Mouse (Mus musculus) limb, embryonic 11.5 days (tissue): Measurements from ENCODE around the gene Wiz. TPM values are rescaled to one million over a fixed set of nuclear protein-coding genes. Genes with fewer than 3 reads are reported as not detected.

Experiments
- ATAC-seq: fragments of 200-750 bp; cut with Nextera tagmentation; 2 replicates; pipeline ENCODE4 v1.8.0; 2017; ENCODE audit warnings: low read depth; ENCODE audit not compliant: insufficient number of reproducible peaks, low FRiP score, low TSS enrichment
- DNase-seq: peaks from one replicate; pipeline ENCODE4 v3.0.0-alpha.2; 2015; ENCODE audit warnings: low spot score
- H3K27ac ChIP-seq: fragments of 300-500 bp; sonication (generic); replicated peaks from 2 replicates; pipeline ENCODE4 v1.5.1; 2014; ENCODE audit warnings: low read depth, mild to moderate bottlenecking, low read length
- H3K27me3 ChIP-seq: fragments of 300-500 bp; sonication (generic); 2 replicates; pipeline ENCODE4 v1.6.1; 2014; ENCODE audit warnings: mild to moderate bottlenecking, low read length, mixed read lengths; ENCODE audit not compliant: control insufficient read depth, insufficient read depth
- H3K36me3 ChIP-seq: fragments of 300-500 bp; sonication (generic); 2 replicates; pipeline ENCODE4 v1.6.1; 2014; ENCODE audit warnings: mild to moderate bottlenecking, low read length, moderate library complexity, mixed read lengths; ENCODE audit not compliant: control insufficient read depth, insufficient read depth
- H3K4me1 ChIP-seq: fragments of 300-500 bp; sonication (generic); 2 replicates; pipeline ENCODE4 v1.6.1; 2014; ENCODE audit warnings: low read length, mixed read lengths; ENCODE audit not compliant: control insufficient read depth, insufficient read depth
- H3K4me2 ChIP-seq: fragments of 300-500 bp; sonication (generic); 2 replicates; pipeline ENCODE4 v1.6.1; 2014; ENCODE audit warnings: low read depth, mild to moderate bottlenecking, moderate library complexity; ENCODE audit not compliant: severe bottlenecking
- H3K4me3 ChIP-seq: fragments of 300-500 bp; sonication (generic); 2 replicates; pipeline ENCODE4 v1.5.1; 2014; ENCODE audit warnings: low read depth, low read length
- H3K9ac ChIP-seq: fragments of 300-500 bp; sonication (generic); 2 replicates; pipeline ENCODE4 v1.6.1; 2014; ENCODE audit warnings: mild to moderate bottlenecking, low read length
- H3K9me3 ChIP-seq: fragments of 300-500 bp; sonication (generic); 2 replicates; pipeline ENCODE4 v1.6.1; 2016; ENCODE audit warnings: low read length; ENCODE audit not compliant: control insufficient read depth
- WGBS: fragments of 180-500 bp; shearing (Covaris S2); extraction: QIAGEN DNeasy Blood & Tissue Kit; methylation state at CpG from one replicate; pipeline ENCODE4 v1.1.7; 2014; 5-methylcytosine and 5-hydroxymethylcytosine counted together
- polyA plus RNA-seq: library from polyadenylated mRNA; unstranded; fragments of >200 nt; fragmentation: Nextera tagmentation; extraction: Ambion mirVana; gene quantifications from 2 replicates; pipeline ENCODE4 v1.2.1, GENCODE M21; 2014

Wiz gene
- polyA plus RNA-seq, 1 experiment from 2014 or later: 39.7 TPM

GRCm38 (mm10) chr17:32388370-32389100, 704 bp downstream of the Wiz start:
- no peak overlapping the region for H3K27ac ChIP-seq

GRCm38 (mm10) chr17:32387986-32388369, 1.3 kb downstream of the Wiz start:
- no peak overlapping the region for H3K27ac ChIP-seq
- peak overlapping the region; percentile 71; the same call in 1 of the 2 replicates for H3K4me2 ChIP-seq
- WGBS: 39% methylated on average over 7 of the region's 7 CpGs
- no peaks in the 10 kb centered on the region for H3K36me3 ChIP-seq
- ATAC-seq (no peak), DNase-seq (peak; percentile 23)
- H3K9ac ChIP-seq: no peak overlapping the region; the same call in 1 of the 2 replicates
- peak overlapping the region; percentile 60 for H3K4me3 ChIP-seq
- H3K4me1 ChIP-seq: 0 out of 2 replicates have a peak, but pooled peaks cover 2% of the 10 kb centered on the region
- peaks cover 21% of the 10 kb centered on the region for H3K27me3 ChIP-seq
- no peaks in the 10 kb centered on the region for H3K9me3 ChIP-seq

More at GRCm38 (mm10) chr17:32388370-32389100, 704 bp downstream of the Wiz start:
- Histone ChIP-seq H3K27me3 (peaks cover 27% of the 10 kb centered on the region), H3K9ac (peak overlapping the region; percentile 73), H3K4me1 (0 out of 2 replicates have a peak, but pooled peaks cover 2% of the 10 kb centered on the region), H3K4me2 (peak overlapping the region; percentile 71), H3K36me3 (no peaks in the 10 kb centered on the region), H3K9me3 (no peaks in the 10 kb centered on the region), H3K4me3 (peak overlapping the region; percentile 60)
- DNase-seq (no peak), ATAC-seq (peak; percentile 60)
- under 1% methylated on average over 33 of the region's 39 CpGs for WGBS

- H3K9ac ChIP-seq: no peak overlapping the region
- H3K36me3 ChIP-seq: no peaks in the 10 kb centered on the region; the same call in 1 of the 2 replicates
- H3K9me3 ChIP-seq: no peaks in the 10 kb centered on the region
- DNase-seq (peak; percentile 26), ATAC-seq (no peak)
- no peak overlapping the region for H3K4me2 ChIP-seq
- 71% methylated on average over 9 of the region's 9 CpGs for WGBS
- H3K4me3 ChIP-seq: no peak overlapping the region
- no peak overlapping the region for H3K27ac ChIP-seq
- no peaks in the 10 kb centered on the region for H3K4me1 ChIP-seq
- H3K27me3 ChIP-seq: peaks cover 11% of the 10 kb centered on the region
Observed at GRCm38 (mm10) chr17:32386659-32387432, 2.4 kb downstream of the Wiz start.

GRCm38 (mm10) chr17:32383661-32384060, 5.6 kb downstream of the Wiz start:
- WGBS: 90% methylated on average over 5 of the region's 5 CpGs
- H3K9ac ChIP-seq: no peak overlapping the region
- DNase-seq: no peak

GRCm38 (mm10) chr17:32382576-32382975, 6.7 kb downstream of the Wiz start:
- 89% methylated on average over 7 of the region's 7 CpGs for WGBS
- H3K9ac ChIP-seq: no peak overlapping the region
- ATAC-seq (no peak), DNase-seq (no peak)
- no peak overlapping the region for H3K4me3 ChIP-seq
- H3K27me3 ChIP-seq: no peaks in the 10 kb centered on the region
- H3K4me1 ChIP-seq: no peaks in the 10 kb centered on the region
- no peaks in the 10 kb centered on the region for H3K9me3 ChIP-seq
- no peaks in the 10 kb centered on the region; the same call in 1 of the 2 replicates for H3K36me3 ChIP-seq
- H3K27ac ChIP-seq: no peak overlapping the region
- H3K4me2 ChIP-seq: no peak overlapping the region

More at GRCm38 (mm10) chr17:32383661-32384060, 5.6 kb downstream of the Wiz start:
- H3K27me3 ChIP-seq: no peaks in the 10 kb centered on the region
- H3K4me2 ChIP-seq: no peak overlapping the region
- H3K36me3 ChIP-seq: no peaks in the 10 kb centered on the region; the same call in 1 of the 2 replicates
- no peak for ATAC-seq
- H3K4me3 ChIP-seq: no peak overlapping the region
- no peaks in the 10 kb centered on the region for H3K4me1 ChIP-seq
- no peaks in the 10 kb centered on the region for H3K9me3 ChIP-seq
- H3K27ac ChIP-seq: no peak overlapping the region

GRCm38 (mm10) chr17:32378786-32379185, 10.5 kb downstream of the Wiz start:
- H3K27me3 ChIP-seq: no peaks in the 10 kb centered on the region
- no peak overlapping the region for H3K4me3 ChIP-seq
- H3K9ac ChIP-seq: no peak overlapping the region
- H3K36me3 ChIP-seq: no peaks in the 10 kb centered on the region; the same call in 1 of the 2 replicates
- H3K27ac ChIP-seq: no peak overlapping the region
- no peaks in the 10 kb centered on the region for H3K4me1 ChIP-seq
- no peaks in the 10 kb centered on the region for H3K9me3 ChIP-seq
- ATAC-seq: no peak
- WGBS: 86% methylated on average over 2 of the region's 2 CpGs
- no peak overlapping the region for H3K4me2 ChIP-seq
- no peak for DNase-seq

- no peak overlapping the region for H3K4me3 ChIP-seq
- ATAC-seq: no peak
- no peaks in the 10 kb centered on the region for H3K27me3 ChIP-seq
- H3K36me3 ChIP-seq: no peaks in the 10 kb centered on the region
- no peak overlapping the region for H3K4me2 ChIP-seq
- H3K27ac ChIP-seq: no peak overlapping the region
- H3K4me1 ChIP-seq: no peaks in the 10 kb centered on the region
- no peak overlapping the region for H3K9ac ChIP-seq
- WGBS: 89% methylated on average over 9 of the region's 9 CpGs
- DNase-seq: no peak
- no peaks in the 10 kb centered on the region for H3K9me3 ChIP-seq
Observed at GRCm38 (mm10) chr17:32377137-32377536, 12.1 kb downstream of the Wiz start.

GRCm38 (mm10) chr17:32376475-32376874, 12.8 kb downstream of the Wiz start:
- Histone ChIP-seq H3K4me3 (no peak overlapping the region), H3K4me2 (no peak overlapping the region), H3K27ac (no peak overlapping the region), H3K36me3 (no peaks in the 10 kb centered on the region), H3K4me1 (no peaks in the 10 kb centered on the region), H3K9ac (no peak overlapping the region), H3K9me3 (no peaks in the 10 kb centered on the region), H3K27me3 (no peaks in the 10 kb centered on the region)
- no peak for ATAC-seq
- WGBS: 86% methylated on average over 15 of the region's 15 CpGs
- DNase-seq: no peak
